Mouse (Mus musculus) embryo, embryonic 11.5 days (tissue): ENCODE results near the gene Rflna.
A peak's percentile ranks its signal among the peaks of the same experiment; 100 is the strongest.

Experiments
- DNase-seq: peaks from one replicate; pipeline ENCODE4 v3.0.0-alpha.2; 2012; ENCODE audit warnings: low read depth, low spot score

The Rflna gene

DNA sequence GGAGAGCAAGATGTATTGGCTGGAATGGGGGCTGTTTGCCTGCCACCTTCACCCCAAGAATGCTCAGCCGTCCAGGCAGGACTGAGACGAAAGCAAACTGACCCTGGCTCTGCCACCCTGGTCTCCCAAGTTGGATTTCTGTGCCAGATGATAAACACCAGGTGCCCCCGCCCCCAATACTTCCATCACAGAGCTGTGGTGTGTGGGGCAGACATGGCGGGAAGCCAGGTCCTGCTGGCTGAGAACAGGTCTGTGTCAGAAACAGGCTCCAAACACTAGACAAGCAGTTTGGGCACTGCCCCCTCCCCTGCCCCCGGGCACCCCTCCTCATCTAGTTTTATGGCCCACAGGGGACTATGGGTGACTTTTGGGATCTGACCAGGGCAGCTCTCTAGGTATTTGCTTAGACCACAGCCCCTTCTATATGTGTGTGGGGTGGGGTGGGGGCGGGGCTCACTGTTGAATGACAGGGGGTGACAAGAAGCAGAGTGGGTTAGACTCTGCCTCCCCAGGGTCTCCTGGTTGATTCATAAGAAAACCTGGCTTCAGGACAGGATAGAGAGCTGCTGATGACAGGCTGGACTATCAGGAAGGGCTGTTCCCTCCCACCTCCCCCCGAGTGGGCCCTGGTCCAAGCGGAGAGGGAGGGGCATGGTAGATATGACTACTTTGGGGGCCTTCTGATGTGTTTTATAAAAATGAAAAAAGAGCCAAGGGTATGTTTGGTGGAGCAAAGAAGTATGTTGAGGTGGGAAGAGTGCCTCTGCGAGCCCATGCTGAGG is 3.0 kb downstream of the Rflna start:
- DNase-seq: no peak

DNA sequence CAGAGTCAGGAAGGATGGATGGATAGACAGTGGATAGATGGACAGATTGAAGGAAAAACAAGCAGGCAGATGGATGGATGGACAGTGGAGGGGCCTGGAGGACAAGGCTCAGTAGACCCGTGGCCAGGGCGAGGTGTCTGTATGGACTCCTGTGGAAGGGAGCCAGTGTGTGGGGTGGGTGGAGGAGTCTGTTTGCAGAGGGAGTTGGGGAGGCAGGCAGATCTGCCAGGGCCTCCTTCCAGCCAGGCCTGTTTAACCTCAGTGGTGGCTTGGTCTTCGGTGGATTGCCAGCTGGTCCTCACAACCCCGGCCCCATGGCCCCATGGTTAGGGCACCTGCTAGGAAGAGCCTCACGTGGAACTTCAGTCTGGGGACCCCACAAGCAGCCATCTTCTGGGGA is 3.9 kb downstream of the Rflna start:
- no peak for DNase-seq

DNA sequence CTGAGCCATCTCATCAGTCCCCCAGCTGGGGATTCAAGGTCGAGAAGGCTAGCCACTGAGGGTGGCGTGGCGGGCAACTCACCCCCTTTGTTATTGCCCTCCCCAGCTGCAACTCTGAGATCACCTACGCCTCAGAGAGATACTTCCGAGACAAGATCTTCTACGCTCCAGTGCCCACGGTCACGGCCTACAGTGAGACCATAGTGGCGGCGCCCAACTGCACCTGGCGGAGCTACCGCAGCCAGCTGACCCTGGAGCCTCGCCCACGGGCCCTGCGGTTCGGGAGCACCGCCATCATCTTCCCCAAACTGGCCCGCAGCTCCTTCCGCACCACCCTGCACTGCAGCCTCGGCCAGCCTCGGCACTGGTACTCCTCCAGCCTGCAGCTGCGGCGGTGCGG is 8.1 kb downstream of the Rflna start:
- no peak for DNase-seq

DNA sequence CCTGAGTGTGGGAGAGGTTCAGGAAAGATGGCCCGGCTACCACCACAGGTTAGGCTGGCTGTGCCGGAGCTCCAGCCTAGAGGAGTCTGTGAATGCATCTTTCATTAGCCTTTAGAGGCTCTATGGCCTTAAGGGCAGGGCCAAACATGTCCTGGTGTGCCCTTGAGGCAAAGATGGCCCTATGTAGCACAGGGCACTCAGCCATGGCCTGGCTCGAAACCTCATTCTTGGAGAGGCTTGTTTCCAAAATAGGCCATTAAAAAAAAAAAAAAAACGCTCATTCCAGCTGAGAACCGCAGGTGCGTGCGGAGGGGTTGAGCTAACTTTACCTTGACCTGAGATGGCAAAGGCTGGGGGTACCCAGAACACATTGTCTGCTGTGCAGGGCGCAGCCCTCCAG is 8.6 kb downstream of the Rflna start:
- DNase-seq: no peak

DNA sequence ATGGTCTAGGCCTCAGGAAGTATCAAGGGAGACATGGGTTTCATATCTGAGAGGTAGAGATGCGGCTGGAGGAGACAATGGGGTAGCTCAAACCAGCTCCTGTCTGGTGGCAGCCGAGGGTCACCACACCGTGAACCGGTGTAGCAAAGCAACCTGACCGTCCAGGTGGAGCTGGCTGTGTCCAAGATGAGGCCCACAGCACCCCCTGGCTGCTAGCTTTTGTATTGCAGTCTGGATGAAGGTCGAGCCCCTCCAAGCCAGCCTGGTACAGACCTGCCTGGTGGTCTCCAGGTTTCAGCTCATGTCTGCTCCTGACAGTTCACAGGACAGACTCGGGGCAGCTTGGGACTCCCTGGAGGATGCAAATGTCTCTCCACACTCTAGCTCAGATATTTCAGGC is 11.5 kb downstream of the Rflna start:
- DNase-seq: peak; percentile 44

DNA sequence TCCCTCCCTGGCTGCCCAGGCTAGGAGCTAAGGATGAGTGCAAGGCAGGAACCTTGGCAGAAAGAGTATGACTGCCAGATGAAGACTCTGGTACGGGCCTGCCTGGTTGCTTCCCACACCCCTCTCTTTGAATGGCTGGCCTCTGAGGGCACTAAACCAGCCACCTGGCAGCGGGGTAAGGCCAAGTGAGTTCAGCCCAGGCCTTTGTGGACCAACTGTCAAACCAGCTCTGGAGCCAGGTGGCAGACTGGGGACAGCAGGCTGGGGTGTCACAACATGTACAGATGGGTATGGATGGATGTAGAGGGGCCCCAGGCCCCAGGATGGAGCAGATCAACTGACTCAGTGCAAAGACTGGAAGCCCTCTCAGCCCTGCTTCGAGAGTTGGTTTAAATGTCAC is 12.0 kb downstream of the Rflna start:
- DNase-seq: no peak

DNA sequence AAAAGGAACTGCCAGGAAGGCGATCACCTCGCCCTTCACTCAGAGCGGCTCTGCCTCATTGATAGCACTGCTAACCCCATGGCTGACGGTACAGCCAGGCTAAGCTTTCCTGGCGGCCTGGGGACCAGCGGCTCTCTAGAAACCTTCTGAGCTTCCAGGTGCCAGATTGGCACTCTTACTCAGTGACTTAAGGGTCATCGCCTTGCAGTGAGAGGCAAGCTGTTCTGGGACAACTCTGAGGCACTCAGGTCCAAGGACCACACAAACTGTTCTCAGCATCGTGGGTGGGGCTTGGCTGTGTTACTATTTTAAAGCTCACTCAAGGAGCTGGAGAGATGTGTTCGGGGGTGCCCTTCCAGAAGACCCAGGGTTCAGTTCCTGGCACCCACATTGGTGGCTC is 12.6 kb downstream of the Rflna start:
- DNase-seq: no peak

DNA sequence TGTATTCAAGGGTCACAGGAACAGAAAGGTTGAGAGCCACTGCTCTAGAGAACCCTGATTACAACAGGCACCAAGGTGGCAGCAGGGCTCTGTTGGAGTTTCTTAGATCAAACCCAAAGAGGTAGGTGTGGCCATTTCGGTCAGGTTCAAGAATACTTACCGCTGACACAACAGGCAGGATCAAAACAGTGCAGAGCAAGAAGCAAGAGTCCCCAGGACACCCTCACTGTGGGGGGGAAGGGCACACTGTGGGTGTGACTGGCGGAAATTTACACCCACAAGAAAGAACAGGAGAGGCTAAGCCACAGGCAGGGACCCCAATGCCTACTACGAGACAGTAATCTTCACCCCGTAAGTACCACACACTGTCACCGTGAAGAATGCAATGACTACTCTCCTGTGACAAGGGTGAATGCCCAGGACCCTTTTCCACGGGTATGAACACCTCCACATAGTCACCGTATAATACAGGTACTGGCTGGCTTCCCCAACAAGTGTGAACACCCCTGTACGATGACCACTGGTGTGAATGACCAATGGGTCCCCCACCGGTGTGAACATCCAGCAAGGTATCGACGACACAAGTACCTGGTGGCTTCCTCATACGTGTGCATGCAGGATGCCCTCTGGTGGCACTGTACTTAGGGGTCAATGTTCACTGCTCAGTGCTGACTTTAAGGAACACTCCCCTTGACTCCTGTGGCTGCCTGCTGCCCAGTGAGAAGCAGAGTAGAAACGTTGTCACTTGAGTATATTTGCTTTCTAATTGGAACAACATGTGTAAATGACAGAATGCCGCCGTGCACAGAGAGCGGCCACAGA is 13.6 kb downstream of the Rflna start:
- DNase-seq: no peak

DNA sequence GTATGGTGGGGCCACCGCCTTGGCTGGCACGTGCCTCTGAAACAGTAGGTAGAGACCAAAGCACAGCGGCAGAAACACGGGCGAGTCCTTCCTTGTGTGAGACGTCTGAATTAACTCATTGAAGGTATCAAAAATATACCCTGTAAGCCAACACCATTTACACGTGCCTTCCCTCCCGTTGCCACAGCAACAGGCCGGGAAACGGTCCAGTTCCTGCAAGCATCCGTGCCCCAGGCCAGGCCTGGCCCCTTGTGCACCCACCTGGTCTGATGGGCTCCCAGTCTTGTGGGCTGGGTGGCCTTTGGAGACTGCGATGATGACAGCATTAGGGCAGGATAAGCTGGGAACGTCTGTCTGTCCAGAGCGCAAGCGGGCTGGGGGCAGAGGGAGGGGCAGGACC is 14.3 kb downstream of the Rflna start:
- DNase-seq: no peak

DNA sequence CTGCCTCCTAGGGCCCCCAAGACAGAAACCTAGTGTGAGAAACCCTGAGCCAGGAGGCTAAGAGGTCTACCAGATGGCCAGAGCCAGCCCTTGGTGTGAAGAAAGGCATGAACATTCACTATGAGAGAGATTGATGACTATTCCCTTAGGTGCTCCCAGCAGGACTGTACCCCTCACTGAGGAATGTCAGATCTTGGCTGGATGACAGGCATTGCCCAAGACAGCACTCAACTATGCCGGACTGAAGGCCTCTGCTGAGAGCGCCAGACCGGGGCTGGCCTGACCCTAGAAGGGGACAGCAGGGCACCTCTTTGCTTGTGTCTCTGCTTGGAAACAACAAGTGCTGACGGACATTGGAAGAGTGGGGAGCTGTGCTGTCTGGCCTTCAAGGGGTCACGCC is 16.1 kb downstream of the Rflna start:
- no peak for DNase-seq

DNA sequence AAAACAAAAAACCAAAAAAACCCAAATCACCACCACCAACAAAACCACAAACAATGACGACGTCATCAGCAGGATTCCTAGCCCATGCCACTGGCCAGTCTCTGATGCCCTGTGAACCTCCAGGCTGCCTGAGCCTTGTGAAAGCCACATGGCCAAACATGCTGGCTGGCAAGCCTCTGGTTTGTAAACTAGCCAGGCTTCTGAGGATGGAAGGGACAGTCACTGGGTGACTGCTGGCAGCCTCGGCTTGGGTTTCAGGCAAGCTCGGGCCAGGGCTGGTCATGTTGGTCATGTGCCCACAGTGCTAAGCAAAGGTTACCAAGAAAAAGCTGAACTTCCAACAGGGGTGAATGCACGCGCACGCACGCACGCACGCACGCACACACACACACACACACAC is 18.3 kb downstream of the Rflna start:
- DNase-seq: no peak

DNA sequence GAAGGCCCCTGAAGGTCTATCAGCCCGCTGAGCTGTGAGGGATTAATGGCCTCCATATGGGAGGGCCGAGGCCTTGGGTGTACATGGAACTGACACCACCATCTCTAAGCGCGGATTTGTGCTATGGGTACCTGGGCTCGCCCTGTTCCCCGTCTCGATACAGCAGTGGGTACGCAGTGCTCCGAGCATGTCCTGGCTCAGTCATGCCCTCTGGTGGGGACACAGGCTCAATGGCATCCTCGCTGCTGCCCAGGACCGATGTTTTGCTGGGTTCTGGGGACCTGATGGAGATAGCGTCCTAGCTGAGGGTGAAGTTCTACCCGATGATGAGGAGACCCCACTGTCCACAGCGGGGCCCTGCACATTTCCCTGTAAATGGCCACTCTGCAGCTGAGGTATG is 21.0 kb downstream of the Rflna start:
- DNase-seq: no peak

DNA sequence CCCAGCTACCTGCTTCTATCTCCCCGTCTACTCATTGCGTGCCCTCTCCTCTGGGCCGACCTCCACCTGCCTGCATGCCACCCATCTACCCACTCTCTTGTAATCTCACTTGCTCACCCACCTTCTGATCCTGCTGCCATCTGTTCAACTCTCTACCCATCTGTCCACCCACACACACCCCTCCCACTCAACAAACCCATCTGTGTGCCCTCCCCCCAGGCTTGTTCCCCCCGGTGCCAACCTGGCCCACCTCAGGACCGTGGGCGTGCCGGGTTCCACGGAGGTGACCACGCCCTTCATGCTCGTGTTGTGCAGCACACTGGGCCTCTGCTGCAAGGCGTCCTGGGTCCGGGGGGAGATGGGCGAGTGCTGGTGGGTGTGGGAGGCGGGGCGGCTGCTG is 25.4 kb downstream of the Rflna start:
- no peak for DNase-seq

DNA sequence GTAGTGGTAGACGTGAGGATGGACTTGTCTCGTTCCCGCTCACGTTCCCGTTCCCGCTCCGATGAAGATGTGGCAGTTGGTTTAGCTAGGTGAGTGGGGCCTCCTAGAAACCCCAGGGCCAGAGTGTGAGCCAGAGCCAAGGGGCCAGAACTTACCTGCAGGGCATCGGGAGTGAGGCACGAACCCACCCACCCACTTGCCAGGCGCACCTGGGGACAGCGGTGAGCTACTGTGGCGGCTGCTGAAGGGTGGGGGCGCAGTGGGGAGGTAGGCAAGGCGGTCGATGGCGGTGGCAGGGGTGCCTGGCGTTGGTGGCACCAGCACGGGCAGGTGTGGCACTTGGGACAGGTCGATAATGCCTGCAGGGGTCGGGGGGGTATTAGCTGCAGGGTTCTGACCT is 25.9 kb downstream of the Rflna start:
- DNase-seq: no peak

DNA sequence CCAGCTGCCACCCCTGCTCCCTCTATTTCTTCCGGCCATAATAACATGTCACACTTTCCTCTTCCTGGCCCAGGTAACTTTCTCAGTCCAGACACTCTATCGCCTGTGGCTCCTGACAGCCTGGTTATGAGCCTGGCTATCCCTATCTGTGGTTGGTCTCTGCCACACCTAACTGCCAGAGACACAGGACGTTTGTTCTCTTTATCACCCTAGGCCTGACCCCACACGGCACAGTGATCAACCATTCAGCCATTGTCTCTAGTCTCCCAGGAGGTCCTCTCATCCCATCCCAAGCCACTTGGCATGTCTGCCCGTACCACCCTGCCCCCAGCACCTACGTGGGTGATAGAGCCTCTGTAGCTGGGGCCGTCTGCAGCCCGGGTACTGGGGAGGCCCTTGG is 33.5 kb downstream of the Rflna start:
- no peak for DNase-seq

DNA sequence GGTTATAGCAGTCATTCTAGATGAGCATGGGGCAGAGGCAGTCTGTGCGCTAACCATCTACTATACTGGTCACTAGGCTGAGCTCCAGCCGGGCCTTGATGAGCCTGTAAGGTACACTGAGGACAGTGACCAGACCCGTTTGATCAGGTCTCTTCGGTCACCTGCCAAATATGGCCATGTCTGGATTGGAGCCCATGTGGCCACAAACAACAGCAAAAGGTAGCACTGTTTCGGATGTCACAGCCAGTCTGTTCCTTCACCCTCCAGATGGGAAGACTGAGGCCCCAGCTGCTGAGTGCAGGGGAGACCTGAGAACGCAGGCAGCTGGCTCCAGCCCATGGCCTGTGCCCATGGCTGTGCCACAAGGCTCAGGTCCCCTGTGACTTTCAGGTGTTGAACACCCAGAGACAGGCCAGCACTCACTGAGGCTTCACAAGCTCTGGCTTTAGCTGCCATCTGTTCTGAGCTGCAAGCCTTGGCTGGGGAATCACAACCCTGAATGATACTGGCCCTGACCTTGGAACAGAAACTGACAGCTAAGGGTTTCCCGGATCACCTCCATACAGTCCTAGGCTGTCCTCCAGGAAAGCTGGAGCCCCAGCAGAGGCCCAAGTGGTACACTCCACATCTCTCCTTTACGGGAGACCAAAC is 36.5 kb downstream of the Rflna start:
- DNase-seq: no peak

DNA sequence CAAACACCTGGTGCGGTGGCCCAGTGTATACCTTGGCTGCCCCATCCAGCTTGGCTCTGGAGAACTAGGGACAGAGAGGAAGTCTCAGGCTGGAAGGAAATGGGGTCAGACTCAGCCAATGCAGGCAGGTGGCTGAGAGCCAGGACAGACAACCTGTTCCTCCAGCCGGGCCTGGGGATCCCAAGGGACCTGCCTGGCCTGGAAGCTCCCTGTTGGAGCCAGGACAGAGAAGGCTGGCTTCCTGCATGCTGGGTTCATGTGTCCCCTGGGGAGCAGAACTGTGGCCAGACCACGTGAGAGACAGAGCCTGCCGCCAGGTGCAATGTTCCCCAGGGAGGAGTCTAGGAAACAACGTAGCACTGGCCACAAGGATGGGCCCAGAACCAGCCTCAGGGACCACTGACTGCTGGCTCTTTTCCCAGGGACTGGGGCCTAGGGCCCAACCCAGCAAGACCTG is 37.1 kb downstream of the Rflna start:
- DNase-seq: no peak

DNA sequence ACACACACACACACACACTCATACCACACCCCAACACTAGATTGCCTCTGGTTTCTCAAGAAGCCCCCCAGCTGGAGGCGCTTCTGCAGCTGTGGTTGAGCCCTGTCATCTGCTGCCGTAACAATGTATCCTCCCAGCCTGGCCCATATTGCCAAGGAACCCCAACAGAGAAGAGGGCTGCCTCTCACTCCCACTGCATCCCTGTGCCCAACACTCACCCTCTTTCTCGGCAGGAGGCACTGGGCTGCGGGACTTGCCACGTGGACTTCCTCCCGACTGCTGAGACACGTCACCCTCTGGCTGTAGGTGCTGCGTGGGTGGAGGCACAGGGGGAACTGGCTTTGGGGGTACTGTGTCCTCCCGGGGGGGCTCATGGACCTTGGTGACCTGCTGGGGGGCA is 38.6 kb downstream of the Rflna start:
- DNase-seq: no peak

DNA sequence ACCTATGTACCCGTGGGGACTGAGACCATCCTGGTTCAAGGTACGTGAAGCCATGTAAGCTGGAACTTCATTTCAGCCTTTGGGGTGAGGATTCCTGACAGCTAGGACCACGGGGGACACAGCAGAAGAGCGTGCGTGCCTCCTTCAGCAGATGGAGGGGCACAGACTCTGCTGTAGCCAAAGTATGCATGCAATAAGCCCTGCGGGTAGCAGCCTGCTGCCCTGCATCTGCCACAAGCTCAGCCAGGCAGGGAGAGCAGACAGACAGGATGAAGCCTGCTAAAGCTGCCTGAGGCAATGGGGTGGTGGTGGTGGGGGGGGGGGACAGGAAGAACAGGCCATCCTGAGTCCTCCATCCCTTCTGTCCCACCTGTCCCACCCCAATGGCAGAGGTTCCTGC is 40.4 kb downstream of the Rflna start:
- DNase-seq: no peak

DNA sequence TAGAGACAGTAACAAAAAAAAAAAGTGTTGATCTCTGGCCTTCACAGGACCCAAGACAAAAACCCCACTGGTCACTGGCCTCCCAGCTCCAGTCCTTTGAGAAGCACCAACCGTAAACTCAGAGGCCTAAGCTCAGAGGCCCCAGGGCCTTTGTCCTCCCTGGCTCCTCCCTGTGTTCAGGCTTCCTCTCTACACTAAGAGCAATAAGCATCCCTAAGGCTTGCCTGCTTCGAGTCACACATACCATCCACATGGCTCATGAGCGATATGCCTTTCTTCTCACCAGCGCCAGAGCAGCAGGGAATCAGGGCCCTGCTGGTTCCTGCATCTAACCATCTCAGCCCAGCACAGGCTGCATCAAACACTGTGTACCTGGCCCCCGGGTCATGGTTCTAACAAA is 42.2 kb downstream of the Rflna start:
- no peak for DNase-seq

DNA sequence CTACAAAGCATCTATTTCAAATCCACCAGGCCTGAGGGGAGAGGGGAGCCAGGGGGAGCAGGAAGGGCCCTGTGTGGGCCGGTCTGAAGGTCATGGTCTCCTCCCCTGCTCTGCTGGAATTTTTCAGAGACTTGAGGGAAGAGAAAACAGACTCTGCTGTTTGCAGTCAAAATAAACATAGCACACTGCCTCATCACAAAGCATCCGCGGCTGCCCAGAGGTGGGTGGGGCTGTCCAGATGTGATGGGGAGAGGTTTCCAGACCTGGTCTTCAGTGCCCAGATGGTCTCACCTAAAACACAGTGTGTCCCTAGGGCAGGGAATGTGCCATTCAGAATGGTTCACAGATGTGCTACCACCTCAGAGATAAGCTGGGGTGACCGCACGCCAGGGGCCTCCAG is 43.4 kb downstream of the Rflna start:
- DNase-seq: no peak

DNA sequence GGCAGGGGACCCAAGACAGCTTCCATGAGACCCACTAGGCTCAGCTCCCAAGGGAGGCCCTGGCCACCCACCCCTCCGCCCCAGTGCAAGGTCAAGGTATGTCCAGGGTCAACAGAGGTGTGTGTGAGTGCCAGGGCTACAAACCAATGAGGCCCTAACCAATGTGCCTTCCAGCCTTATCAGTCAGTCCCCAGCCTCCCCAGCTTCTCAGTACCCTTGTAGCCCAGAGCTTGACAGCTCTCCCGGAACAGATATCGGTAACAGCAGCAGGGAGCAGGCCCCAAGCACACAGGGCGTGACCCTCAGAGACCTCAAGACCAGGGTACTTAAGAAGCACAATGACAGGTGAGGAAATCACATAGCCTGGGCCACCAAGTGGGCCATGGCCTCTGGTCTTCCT is 46.5 kb downstream of the Rflna start:
- DNase-seq: no peak

DNA sequence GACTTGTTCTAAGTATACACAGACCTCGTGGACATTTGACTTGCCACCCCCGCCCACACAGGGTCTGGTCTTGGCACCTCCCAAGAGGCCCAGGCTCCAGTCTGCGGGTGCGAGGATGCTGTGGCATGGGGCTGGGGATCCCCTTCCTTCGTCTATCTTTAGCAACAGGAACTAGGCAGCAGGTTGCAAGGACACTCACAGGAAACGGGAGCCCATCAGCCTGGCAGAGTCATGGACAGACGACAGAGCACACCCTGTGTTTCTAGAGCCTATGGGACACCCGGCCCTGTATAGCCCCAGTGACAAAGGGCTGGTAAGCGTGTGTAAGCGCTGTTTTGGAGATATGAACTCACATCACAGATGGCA is 49.2 kb downstream of the Rflna start:
- no peak for DNase-seq
